Mouse (Mus musculus) layer of hippocampus, adult 2 months (tissue): Measurements from ENCODE around the gene Gm7694. TPM values are rescaled to one million over a fixed set of nuclear protein-coding genes. Genes with fewer than 3 reads are reported as not detected.
A peak's percentile ranks its signal among the peaks of the same experiment; 100 is the strongest.

Experiments
- DNase-seq, 2 experiments: peaks; one replicate each; pipeline ENCODE4 v3.0.0; 2022; ENCODE audit warnings: low spot score in 2 of 2
- H3K27ac ChIP-seq: fragments of 200-600 bp; 2 replicates; pipeline ENCODE4 v1.8.1; 2022
- H3K4me3 ChIP-seq: fragments of 200-600 bp; 2 replicates; pipeline ENCODE4 v1.8.1; 2022; ENCODE audit warnings: mild to moderate bottlenecking
- CTCF ChIP-seq: fragments of 200-600 bp; conservative IDR thresholded peaks from 2 replicates; pipeline ENCODE4 v1.8.1; 2022; ENCODE audit warnings: antibody characterized with exemption, mild to moderate bottlenecking, moderate library complexity
- long read RNA-seq, 2 experiments: library from polyadenylated mRNA; stranded (forward); transcript quantifications; one replicate each; pipeline ENCODE4 v2.0.0; 2021; ENCODE audit warnings: borderline mapping rate in 2 of 2
- total RNA-seq, 2 experiments: library from RNA; stranded (reverse); gene quantifications; 2 replicates each; pipeline ENCODE4 v1.2.3; 2021

The Gm7694 gene
- 1 to 10 TPM; 4.1 TPM for total RNA-seq
- long read RNA-seq, experiment 1: 0 reads
- long read RNA-seq, experiment 2, partial matches to known transcripts: 2 of 2 reads
- long read RNA-seq, experiment 2, other reads (novel, unspliced or antisense): 0 of 2 reads

DNA sequence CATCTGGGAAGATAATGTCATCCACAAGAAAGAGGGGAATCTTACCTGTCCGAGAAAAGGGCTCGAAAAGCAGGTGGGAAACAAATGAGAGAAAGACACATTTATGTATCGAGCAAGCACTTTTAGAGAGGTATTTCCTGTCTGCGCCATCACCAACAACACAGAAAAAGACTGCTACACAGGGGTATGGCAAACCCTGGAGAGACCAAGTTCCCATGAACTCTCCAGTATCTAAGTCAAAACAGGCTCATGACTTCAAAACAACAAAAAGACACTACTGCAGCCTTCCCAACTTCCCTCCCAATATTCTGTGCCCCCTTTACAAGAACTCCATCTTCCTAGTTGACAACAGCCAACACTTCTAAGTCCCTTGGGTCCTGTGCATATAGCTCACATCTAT, at the start of gene Gm7694:
Gm7694 (minus strand) TSS at position 101 of the 400 bp plus-strand sequence.
- TF ChIP-seq CTCF: no peak

DNA sequence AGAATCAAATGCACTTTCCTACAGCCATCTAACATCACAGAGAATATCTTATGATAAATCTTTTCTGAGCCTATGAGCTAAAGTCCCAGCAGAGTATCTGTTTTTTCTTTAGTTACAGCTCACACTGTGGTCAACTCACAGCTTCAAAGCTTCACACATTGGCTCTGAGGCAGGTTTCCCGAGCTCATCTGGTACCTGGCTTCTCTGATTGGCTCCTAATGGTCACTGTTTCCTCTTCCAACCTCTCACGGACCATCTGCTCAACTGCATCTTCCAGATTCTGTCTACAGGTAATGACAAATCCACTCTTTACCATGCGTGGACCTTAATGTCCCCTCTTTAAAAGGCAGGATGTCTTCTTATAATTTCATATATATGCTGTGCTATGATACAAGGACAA, 47.2 kb upstream of the Gm7694 start:
- H3K4me3 ChIP-seq: no peak overlapping the region

More for the DNA sequence above, at the start of gene Gm7694:
- no peak for DNase-seq
- Histone ChIP-seq H3K27ac (no peak within 1 kb of the TSS), H3K4me3 (no peak within 1 kb of the TSS)

DNA sequence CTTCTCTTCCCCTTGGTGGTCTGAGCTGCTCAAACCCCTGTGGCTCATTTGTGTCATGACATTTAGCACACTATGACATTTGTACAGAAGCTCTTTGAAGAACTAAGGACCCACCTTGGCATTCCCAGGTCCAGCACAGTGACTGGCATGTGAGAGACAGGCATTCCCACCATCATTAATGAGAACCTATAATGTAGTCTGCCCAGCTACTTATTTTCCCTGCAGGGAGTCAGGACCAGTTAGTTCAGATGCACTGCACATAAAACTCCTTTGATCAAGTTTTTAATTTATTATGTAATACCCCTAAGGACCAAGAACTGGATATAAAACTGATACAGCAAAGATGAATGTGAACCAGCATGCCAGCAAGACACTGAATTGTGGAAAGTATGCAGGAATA, 44.9 kb upstream of the Gm7694 start:
- H3K27ac ChIP-seq: no peak overlapping the region
- DNase-seq: no peak
- H3K4me3 ChIP-seq: no peak overlapping the region
- no peak for TF ChIP-seq CTCF

More for the DNA sequence above, 47.2 kb upstream of the Gm7694 start:
- TF ChIP-seq CTCF: no peak
- DNase-seq: no peak
- H3K27ac ChIP-seq: no peak overlapping the region

DNA sequence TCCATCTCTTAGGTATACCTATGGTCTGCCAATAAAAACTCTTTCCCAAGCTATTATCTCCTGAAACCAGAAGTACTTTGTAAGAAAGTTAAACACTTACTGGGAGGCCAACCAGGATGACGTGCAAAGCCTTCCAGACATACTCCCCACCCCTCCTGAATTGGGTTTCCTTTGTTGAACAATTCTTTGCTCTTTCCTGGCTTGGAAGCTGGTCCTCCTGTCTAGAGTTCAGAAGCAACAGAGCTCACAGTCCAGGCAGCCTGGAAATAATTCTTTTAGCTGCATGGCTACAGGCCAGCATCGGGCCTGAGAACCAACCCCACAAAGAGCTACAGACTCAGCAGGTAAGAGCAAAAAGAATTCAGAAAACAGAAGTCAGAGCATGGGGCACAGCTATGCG, 40.1 kb upstream of the Gm7694 start:
- Histone ChIP-seq H3K27ac (no peak overlapping the region), H3K4me3 (no peak overlapping the region)
- no peak for DNase-seq
- no peak for TF ChIP-seq CTCF

DNA sequence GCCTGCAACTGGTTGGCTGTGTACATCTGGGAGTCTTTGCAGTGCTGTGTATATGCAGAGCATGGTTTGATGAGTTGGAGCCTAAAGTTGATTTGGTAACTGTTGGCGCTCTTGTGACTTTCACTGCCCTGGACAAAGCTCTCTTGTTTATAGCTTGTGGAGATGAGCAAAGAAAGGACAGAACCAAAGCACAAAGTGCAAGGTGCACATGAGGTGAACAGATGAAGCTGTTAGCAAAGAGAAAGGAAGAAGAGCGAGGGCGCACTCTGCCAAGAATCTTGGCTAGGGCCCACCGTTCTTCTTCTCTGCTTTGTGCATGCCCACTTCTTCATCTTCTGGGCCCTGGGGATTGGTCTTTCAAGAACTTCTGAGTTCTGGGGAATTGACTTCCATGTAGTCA, 37.8 kb upstream of the Gm7694 start:
- no peak for DNase-seq
- Histone ChIP-seq H3K27ac (no peak overlapping the region), H3K4me3 (no peak overlapping the region)
- TF ChIP-seq CTCF: no peak

DNA sequence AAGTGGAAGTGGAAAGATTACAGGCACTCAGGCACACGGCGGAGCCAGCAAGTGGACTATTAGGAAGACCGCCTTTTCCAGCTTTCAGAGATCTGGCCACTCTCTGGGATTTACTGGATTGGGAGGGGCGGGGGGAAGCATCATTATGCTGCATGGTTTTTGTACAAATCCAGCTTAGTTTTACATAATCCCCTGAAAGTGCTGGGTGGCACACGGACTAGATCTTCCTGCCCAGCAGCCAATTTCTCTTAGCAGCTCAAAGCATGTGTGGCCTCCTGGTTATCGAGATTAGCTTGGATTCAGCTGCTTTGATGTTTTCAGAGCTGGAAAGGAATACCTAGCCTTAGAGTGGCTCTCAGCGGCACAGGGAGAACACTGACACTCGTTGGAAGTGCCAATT, 36.9 kb upstream of the Gm7694 start:
- Histone ChIP-seq H3K27ac (no peak overlapping the region), H3K4me3 (no peak overlapping the region)
- no peak for DNase-seq
- no peak for TF ChIP-seq CTCF

DNA sequence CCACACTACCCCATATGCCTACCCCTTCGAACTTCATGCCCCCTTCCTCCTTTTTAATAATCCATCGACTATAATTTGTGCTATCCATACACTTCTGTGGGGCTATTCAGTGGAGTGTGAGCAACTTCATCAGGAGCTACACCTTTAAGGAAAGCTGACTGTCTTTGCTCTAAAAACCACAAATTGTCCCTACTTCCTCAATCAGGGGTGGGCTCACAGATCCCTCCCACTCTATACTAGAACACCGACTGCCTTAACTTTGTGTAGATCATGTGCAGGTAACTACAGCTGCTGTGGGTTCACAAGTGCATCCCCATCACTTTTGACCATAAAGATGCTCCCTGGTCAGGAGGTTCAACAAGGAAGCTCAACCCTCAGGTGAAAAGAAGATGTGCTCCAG, 33.8 kb upstream of the Gm7694 start:
- Histone ChIP-seq H3K4me3 (no peak overlapping the region), H3K27ac (no peak overlapping the region)
- no peak for DNase-seq
- no peak for TF ChIP-seq CTCF

DNA sequence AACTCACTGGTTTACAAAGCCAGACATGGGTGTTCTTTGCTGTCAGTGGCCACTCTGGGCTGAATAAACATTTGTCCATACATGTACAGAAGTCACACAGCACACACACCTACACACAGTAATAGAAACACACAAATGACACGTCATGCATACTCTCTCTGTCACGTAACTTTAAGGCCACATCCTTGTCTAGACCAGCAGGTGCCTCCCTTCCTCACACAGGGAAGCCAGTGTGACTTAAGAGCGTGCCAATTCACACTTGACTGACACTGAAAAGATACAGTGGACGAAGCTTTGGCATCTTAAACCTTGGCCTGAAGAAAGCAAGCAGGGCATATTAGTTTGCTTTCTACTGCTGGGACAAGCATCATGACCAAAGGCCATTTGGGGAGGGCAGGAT, 26.6 kb upstream of the Gm7694 start:
- Histone ChIP-seq H3K4me3 (no peak overlapping the region), H3K27ac (no peak overlapping the region)
- DNase-seq: no peak
- peak; percentile 54 for TF ChIP-seq CTCF

DNA sequence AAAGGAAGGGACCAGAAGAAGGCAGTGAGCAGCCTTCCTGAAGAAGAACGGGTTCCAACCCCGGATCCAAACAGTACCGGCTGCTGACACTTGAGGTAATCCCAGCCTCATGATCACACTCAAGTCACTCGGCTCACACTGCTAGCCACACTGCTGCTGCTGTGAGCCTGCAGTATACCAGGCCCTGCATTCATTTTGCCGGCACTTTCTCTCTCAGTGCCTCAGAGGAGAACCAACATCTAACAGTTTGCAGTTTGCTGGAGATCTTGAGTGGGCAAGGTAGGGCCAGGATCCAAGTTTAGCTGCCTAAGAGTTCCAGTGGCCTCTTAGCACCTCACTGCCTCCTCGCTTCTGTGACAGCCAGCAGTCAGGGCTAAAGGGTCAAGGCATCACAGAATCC, 25.8 kb upstream of the Gm7694 start:
- Histone ChIP-seq H3K4me3 (no peak overlapping the region), H3K27ac (no peak overlapping the region)
- no peak for TF ChIP-seq CTCF
- no peak for DNase-seq

DNA sequence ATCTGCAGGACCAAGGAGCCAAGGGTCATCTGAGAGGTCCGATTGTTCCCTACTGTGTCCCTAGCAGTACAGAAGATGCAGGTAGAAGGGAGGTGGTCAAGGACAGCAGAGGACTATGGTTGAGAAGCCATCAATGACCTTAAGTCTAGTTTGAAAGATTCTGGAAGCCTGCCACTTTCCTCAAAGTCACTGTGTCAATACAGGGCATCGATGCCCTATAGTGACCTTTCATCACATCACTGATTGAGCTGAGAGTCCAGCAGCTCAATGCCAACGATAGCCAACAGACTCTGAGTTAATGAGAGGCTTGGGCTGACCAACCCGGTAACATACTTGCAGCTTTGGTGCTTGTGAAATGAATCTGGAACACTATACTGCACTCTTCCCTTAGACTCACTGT, 19.1 kb upstream of the Gm7694 start:
- Histone ChIP-seq H3K27ac (no peak overlapping the region), H3K4me3 (no peak overlapping the region)
- TF ChIP-seq CTCF: no peak
- no peak for DNase-seq

DNA sequence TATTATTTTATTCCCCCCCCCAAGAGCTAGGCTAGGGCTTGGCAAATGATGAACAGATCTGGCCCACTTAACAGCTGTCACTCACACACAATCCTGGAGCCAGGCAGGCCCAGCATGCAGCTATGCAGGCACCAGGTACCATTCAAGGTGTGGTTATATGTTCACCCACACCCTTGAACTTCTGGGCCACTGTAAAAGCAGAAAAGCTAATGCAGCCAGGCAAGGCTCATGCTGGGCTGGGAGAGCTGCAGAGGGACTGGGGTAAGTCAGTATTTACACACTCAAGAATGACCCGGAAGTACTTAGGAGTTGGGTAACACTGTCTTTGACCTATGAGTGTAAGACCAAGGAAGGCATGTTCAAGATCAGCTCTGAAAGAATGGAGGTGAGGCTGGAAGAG, 18.2 kb upstream of the Gm7694 start:
- DNase-seq: no peak
- Histone ChIP-seq H3K27ac (no peak overlapping the region), H3K4me3 (no peak overlapping the region)
- TF ChIP-seq CTCF: no peak

DNA sequence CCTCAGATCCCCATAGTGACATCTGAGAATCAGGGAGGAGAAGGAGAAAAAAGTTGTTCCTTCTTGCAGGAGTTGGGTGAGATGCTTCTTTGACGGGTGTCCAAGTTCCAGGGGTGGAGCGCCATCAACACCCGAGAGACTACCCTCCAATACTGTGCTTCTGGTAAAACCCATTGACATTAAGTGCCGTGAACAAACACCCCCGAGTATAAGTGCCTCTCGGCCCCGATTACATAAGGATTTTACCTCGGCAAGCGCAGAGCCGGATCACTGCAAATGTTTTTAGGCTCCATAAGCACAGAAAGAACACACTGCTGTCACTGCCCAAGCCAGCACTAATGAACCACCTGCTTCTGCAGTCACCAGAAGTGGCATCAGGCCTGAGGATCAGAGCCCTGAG, 16.9 kb upstream of the Gm7694 start:
- H3K27ac ChIP-seq: no peak overlapping the region
- TF ChIP-seq CTCF: no peak
- no peak overlapping the region for H3K4me3 ChIP-seq
- no peak for DNase-seq

DNA sequence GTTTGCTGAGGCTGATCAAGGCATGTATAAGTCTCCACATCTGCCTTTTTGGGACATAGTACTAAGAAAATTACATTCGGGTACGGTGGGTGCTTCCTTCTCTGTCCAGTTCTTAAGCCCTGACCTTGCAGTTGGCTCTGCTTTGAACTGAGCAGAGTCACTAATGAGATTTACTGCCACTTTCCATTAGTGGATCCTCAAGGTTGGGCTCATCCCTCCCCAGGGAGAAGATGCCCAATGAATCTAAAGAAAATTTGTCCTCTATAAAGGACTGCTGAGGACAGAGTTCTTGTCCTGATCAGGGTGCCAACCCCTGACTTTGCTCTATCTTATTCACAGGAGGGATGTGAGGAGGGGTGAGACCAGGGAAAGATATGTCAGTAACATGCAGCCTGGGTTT, 15.9 kb upstream of the Gm7694 start:
- no peak for DNase-seq
- Histone ChIP-seq H3K27ac (no peak overlapping the region), H3K4me3 (no peak overlapping the region)
- no peak for TF ChIP-seq CTCF

DNA sequence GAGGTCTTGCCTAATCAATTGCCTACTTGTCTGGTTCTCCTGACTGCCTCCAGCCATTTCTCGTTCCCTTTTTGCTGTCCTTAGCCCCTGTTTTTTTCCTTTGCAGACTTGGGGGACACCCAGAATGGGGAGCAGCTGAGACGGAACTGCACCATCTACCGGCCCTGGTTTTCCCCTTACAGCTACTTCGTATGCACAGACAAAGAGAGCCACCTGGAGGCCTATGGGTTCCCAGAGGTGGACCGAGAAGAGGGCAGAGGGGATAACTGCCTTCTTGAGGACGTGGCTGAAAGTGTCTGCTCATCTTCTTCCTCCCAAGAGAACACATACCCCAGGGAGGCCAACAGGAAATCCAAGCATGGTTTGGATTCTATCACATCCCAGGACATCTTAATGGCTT, 5.3 kb upstream of the Gm7694 start:
- DNase-seq: no peak
- H3K27ac ChIP-seq: no peak overlapping the region
- no peak for TF ChIP-seq CTCF
- no peak overlapping the region for H3K4me3 ChIP-seq

DNA sequence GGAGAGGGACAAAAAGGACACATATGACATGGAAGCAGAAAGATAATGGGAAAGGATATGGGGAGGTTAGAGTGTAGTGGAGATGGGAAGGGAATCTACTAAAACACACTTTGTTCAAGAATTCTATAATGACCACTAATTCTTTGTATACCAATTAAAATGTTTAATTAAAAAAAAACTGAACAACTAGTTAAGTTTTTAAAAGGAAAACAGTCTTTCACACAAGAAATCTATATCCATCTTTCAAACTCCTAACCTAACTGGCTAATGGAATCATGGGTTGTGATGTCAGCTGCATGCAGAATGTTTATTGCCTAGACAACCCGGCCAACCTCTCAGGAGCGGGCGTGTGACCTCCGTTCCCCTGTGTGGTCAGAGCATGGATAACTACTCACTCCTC, 2.4 kb upstream of the Gm7694 start, which contains the start of gene Spata46:
Spata46 (plus strand) TSS at position 301 of the 400 bp plus-strand sequence.
- DNase-seq: no peak
- no peak for TF ChIP-seq CTCF
- Histone ChIP-seq H3K4me3 (no peak within 1 kb of the TSS), H3K27ac (no peak within 1 kb of the TSS)
